Mouse (Mus musculus) megakaryocyte, embryonic 14.5 days (primary cell): ENCODE measurements around the gene Kpna7.

Experiments used
- FLI1 ChIP-seq: IDR thresholded peaks from 2 replicates; pipeline ENCODE4 v1.6.1; 2012; ENCODE audit warnings: low read length, inconsistent platforms, mixed read lengths
- GATA1 ChIP-seq: IDR thresholded peaks from 3 replicates; pipeline ENCODE4 v1.6.1; 2012; ENCODE audit warnings: mixed read lengths, low read length, inconsistent platforms, borderline replicate concordance

DNA sequence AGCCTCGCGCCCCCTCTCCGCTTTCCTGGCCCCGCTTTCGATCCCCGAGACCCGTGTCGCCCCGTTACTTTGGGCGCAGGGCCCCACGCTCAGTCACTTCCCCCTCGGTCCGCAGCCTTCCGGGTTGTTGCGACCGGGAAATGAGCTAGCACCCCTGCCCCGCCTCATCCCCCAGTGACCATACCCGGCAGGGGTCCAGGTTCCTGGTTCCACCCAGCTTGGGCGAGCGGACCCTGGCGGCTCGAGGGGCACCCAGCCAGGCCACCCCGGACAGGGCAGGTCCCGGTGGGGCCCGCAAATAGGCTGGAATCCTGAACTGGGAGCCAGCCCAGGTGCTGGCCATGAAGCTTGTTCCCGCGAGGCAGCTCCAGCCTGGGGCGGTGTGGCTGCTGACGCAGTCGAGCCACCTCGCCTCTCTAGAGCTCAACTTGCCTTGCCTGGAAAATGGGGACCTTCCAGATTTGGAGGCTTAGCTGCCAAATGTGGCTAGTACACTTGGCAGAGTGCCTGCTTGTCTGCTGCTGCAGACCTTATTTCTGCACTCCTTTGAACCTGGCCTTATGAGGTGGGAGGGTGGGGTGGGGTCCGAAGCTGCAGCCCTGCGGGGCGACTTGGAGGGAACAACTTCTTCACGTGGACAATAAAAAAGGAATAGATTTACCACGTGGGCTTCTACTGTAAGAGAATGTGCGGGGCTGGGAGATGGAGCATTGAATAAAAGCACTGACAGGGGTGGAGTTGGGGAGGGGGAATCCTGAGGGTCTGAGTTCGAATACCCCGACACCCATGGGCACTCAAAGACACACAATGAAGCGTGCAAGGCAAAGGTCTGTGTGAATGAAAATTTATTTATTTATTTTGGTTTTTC is 31.0 kb upstream of the Kpna7 start:
- no peak for TF ChIP-seq FLI1
- TF ChIP-seq GATA1 = no peak
